Mouse (Mus musculus) thymus, postnatal 10 days (tissue): ENCODE data around the gene Radil.

Experiments
- DNase-seq, 2 experiments: peaks; one replicate each; pipeline ENCODE4 v3.0.0; 2021; ENCODE audit warnings: low spot score in 2 of 2

Gene Radil

GRCm38 (mm10) chr5:142545014-142545795 is 5.7 kb downstream of the Radil start:
- no peak for DNase-seq

- no peak for DNase-seq
These were observed 13.6 kb downstream of the Radil start for GRCm38 (mm10) chr5:142537286-142537685.

- DNase-seq = no peak
These were observed 15.5 kb downstream of the Radil start for GRCm38 (mm10) chr5:142535388-142535787.

- DNase-seq = no peak
These were observed 21.0 kb downstream of the Radil start, which contains the start of gene Papolb for GRCm38 (mm10) chr5:142529915-142530314. TSS of gene Papolb (minus strand) at chr5:142530076.

- DNase-seq = no peak
These were observed 26.0 kb downstream of the Radil start for GRCm38 (mm10) chr5:142524711-142525464.

- no peak for DNase-seq
These were observed 29.6 kb downstream of the Radil start for GRCm38 (mm10) chr5:142521195-142521866.

- DNase-seq = no peak
These were observed 30.5 kb downstream of the Radil start for GRCm38 (mm10) chr5:142520360-142520759.

- DNase-seq = no peak
These were observed 31.9 kb downstream of the Radil start for GRCm38 (mm10) chr5:142518973-142519372.

GRCm38 (mm10) chr5:142512112-142512511 is 38.8 kb downstream of the Radil start:
- DNase-seq = no peak

GRCm38 (mm10) chr5:142510061-142510414 is 40.9 kb downstream of the Radil start:
- DNase-seq = no peak

- no peak for DNase-seq
These were observed 41.5 kb downstream of the Radil start for GRCm38 (mm10) chr5:142509141-142510060.

- DNase-seq = no peak
These were observed 45.0 kb downstream of the Radil start for GRCm38 (mm10) chr5:142505695-142506423.

GRCm38 (mm10) chr5:142504175-142504574 is 46.7 kb downstream of the Radil start:
- DNase-seq = no peak

GRCm38 (mm10) chr5:142502414-142502813 is 48.5 kb downstream of the Radil start:
- peak; percentile 14 to 62 for DNase-seq

- DNase-seq = peak in 1 of 2 experiments; percentile 10
These were observed 50.0 kb downstream of the Radil start for GRCm38 (mm10) chr5:142500918-142501317.

GRCm38 (mm10) chr5:142498964-142499363 is 51.9 kb downstream of the Radil start:
- peak in 1 of 2 experiments; percentile 34 for DNase-seq

- no peak for DNase-seq
These were observed 55.4 kb downstream of the Radil start for GRCm38 (mm10) chr5:142495321-142496096.

GRCm38 (mm10) chr5:142493307-142493706 is 57.6 kb downstream of the Radil start:
- DNase-seq = no peak

GRCm38 (mm10) chr5:142489955-142490707 is 60.8 kb downstream of the Radil start:
- no peak for DNase-seq
